Mouse (Mus musculus): ENCODE measurements at regions not wholly inside any gene's neighbourhood (a gene's known extent, or its start where the extent isn't known, plus 50 kb on each side); places are given as distances from the start of the nearest gene placed in this dataset.

DNA sequence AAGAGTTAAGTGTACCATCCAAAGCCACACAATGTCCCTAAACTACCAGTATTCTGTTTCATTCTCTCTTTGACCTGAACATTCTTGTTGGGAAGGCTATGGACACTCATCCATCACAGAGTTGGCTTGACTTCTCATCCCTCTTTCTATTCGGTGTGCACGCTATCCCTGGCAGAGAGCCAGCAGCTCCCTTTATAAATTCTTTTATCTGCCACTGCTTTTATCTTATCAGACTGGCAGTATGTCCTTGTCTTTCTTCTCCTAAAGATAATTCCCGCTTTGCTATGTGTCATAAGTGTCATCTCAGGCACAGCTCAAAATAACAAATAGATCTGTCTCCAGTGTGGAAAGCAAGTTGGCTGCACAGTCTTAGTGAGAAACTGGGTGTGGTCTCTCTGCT lies 106.6 kb upstream of the Lipc start:
- intact Hi-C loops (cut with DNase I) = loop anchor here (5.0 kb wide), 1 partner anchor 121 kb away; no protein-coding TSS in a partner anchor
- DNase-seq = no peak

DNA sequence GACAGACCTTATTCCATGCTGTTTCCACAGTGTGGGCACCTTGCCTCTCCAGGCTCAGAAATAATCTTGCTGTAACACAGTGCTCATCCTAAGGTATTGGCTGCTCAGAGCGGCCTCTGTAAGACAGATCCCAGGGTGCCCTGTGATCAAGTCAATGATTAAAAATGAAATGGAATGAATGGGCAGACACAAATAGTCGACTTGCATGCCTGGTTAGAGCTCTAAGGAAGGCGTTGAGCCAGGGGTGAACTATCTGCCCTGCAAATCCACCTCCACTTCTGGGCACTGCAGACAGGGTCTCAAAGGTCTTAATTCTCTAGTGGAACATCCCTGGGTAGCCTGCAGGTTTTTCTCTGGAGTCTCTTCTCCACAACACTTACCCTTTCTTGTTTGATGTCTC lies 104.8 kb upstream of the Lipc start:
- intact Hi-C loops (cut with DNase I) = loop anchor here (5.0 kb wide), 1 partner anchor 120 kb away; no protein-coding TSS in a partner anchor
- DNase-seq = no peak

- intact Hi-C loops (cut with DNase I) = no loop called here
- peak; percentile 30 to 57 for DNase-seq
These were observed 91.9 kb upstream of the Lipc start for GRCm38 (mm10) chr9:71043899-71044298.

DNA sequence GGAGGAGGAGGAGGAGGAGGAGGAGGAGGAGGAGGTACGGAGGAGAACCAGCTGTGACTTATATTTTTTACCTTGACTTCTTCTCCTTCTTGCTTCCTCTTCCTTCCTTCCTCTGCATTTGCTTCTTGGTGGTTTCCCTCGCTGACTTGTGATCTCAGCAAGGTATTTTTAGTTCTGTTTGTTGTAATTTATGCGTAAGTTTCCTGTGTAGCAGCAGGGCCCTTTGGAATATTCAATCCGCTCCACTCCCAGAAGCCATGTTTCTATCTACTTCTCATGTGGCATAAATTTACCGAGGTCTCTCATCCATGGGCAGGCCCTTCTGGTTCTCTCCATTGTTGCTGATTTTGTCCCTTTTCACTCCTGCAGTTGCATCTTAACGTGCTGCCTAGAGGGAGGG lies 83.3 kb upstream of the Lipc start:
- DNase-seq = no peak
- intact Hi-C loops (cut with DNase I) = no loop called here

GRCm38 (mm10) chr9:71032156-71032555 lies 80.1 kb upstream of the Lipc start:
- no peak for DNase-seq

GRCm38 (mm10) chr9:71030203-71030921 lies 78.3 kb upstream of the Lipc start:
- intact Hi-C loops (cut with DNase I) = no loop called here
- no peak for DNase-seq

More at GRCm38 (mm10) chr9:71032156-71032555, 80.1 kb upstream of the Lipc start:
- intact Hi-C loops (cut with DNase I) = no loop called here

GRCm38 (mm10) chr9:71028102-71028501 lies 76.1 kb upstream of the Lipc start:
- no peak for DNase-seq
- intact Hi-C loops (cut with DNase I) = loop anchor here (5.0 kb wide), 1 partner anchor 46 kb away; no protein-coding TSS in a partner anchor

DNA sequence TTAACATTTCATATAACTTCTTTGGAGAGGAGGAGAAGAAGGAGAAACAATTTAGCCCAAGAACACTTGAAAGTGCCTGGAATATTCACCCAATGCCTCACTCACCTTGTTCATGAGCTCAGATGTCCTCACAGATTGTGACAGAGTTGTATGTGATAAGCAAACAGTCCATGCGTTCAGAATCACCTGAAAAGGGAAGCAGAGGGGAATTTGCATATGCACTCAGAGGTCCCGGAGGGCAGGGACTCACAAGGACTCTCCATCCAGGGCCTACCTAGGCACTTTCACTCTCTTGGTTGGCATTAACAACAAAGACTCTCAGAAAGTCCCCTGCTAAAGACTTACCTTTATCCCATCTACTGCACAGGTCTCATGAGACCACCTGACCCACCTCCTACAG lies 75.6 kb upstream of the Lipc start:
- no peak for DNase-seq
- intact Hi-C loops (cut with DNase I) = loop anchor here (5.0 kb wide), 1 partner anchor 45 kb away; no protein-coding TSS in a partner anchor

GRCm38 (mm10) chr9:71025196-71025595 lies 73.2 kb upstream of the Lipc start:
- intact Hi-C loops (cut with DNase I) = loop anchor here (5.0 kb wide), 1 partner anchor 43 kb away; no protein-coding TSS in a partner anchor
- DNase-seq = no peak

DNA sequence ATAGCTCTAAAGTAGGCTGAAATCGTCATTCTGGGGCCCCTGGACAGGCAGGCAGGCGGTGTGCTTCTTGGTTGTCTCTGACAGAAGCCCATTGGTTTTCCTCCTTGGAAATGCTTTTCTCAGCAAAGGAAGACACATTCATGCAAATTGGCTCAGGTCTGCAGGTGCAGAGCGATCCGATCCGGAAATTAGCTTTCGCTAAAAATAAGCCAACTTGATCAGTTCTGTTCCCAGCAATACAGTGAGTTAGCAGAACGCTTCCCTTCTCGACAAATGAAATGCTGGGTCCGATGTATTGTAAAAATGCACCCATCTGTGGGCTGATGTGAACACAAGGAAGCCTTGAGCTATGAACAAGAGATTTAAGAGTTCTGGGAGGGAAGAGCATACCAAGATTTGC lies 66.2 kb upstream of the Lipc start:
- no peak for DNase-seq
- intact Hi-C loops (cut with DNase I) = no loop called here

DNA sequence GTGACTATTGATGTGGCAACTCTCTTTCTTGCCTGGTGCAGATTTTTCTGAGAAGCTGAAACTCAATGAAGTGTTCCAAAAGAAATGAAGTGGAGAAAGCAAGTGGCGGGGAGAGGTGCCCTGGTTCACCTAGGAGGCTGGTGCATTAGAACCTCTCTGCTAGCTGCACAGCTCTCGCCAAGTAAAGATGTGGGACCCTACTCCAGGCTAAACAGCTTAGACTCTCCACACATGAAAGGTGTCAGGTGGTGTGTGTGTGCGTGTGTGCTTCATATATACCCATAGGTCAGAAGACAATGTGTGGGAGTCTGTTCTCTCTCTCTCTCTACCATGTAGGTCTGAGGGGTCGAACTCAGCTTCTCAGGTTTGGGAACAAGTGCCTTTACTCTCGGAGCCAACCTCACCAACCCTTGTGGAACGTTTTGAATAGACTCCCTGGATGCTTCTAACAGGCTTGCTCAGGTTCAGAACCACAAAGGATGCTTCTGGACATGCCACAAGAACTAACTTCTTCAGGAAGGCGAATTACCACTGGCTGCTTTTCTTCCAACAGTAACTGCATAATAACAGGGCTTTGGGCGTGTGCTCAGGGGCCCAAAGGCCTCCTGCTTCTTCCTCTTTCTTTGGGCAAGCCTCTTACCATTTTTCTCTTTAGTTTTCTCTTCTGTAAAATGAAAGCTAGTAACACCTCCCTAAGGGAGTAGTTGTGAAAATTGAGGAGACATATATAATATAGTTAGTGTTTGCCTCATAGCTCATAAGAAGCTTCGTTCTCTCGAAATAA lies 65.6 kb upstream of the Lipc start:
- intact Hi-C loops (cut with DNase I) = no loop called here
- DNase-seq = no peak

- DNase-seq = no peak
- intact Hi-C loops (cut with DNase I) = no loop called here
These were observed 63.9 kb upstream of the Lipc start for GRCm38 (mm10) chr9:71015942-71016341.

GRCm38 (mm10) chr9:71015400-71015799 lies 63.4 kb upstream of the Lipc start:
- intact Hi-C loops (cut with DNase I) = no loop called here
- no peak for DNase-seq

DNA sequence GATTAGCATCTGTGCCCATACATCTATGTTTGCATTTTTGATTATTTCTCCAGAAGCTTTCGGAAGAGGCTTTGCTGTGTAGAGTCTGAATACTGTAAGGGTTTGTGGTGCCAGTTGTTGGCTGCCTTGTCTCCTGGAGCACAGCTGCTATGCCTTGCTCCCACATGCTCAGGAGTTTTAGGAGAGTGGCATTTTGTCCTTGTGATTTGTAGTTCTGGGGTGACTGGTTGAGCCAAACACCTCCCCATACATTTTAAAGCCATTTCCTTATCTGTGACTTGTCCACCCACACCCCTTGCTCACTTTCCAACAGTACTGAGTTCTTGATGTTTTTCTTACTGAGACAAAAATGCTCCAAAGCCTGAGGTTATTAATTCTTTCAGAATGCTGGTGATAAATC lies 60.4 kb upstream of the Lipc start:
- no peak for DNase-seq
- intact Hi-C loops (cut with DNase I) = no loop called here

- intact Hi-C loops (cut with DNase I) = no loop called here
- DNase-seq = no peak
These were observed 52.6 kb upstream of the Lipc start for GRCm38 (mm10) chr9:71004631-71005030.
